Mouse (Mus musculus) small intestine, adult 2 months (tissue): ENCODE measurements at regions not wholly inside any gene's neighbourhood (a gene's known extent, or its start where the extent isn't known, plus 50 kb on each side); places are given as distances from the start of the nearest gene placed in this dataset.

ENCODE experiments used
- CTCF ChIP-seq: fragments of 200-500 bp; IDR thresholded peaks from 2 replicates; pipeline ENCODE4 v1.5.1; 2012; ENCODE audit warnings: low read depth, mild to moderate bottlenecking, control low read depth, inconsistent platforms, low read length, moderate library complexity, mixed read lengths; ENCODE audit not compliant: insufficient replicate concordance, insufficient read length; ENCODE audit errors: extremely low read depth
- POLR2A ChIP-seq: fragments of 200-500 bp; IDR thresholded peaks from 2 replicates; pipeline ENCODE4 v1.6.1; 2012; ENCODE audit warnings: low read depth, mild to moderate bottlenecking, control low read depth, inconsistent platforms, low read length, moderate library complexity

DNA sequence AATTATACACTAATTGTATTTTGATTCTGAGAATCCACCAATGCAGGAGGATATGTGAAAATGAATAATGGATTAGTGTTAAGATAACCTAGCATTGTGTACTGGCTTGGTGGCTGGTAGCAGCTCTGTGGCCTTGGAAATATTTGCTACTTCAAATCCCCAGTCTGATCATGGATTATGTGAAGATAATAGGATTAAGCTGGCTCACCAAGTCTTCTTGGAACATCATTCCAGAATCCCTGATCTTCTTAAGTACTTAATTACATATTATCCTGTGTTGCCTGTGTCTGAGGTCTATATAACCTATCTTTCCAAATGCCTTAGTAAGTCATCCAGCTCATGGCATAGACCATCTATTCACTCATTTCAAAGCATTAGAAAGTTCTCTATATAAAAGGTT is 462.7 kb upstream of the Id2 start:
- TF ChIP-seq CTCF (no peak), POLR2A (no peak)
